Mouse (Mus musculus) spleen, adult 2 months (tissue): ENCODE results near the gene Erg. TPM values are rescaled to one million over a fixed set of nuclear protein-coding genes. Genes with fewer than 3 reads are reported as not detected.

ENCODE experiments used
- DNase-seq, 2 experiments: peaks; one replicate each; pipeline versions ENCODE4 v3.0.0 to v3.0.0-alpha.2; 2012 to 2021; ENCODE audit warnings: low spot score in 2 of 2, low read depth in 1 of 2
- H3K27ac ChIP-seq: fragments of 200-500 bp; 2 replicates; pipeline ENCODE4 v1.5.1; 2012; ENCODE audit warnings: low read length, inconsistent platforms; ENCODE audit not compliant: insufficient read depth
- H3K27me3 ChIP-seq: fragments of 200-500 bp; 2 replicates; pipeline ENCODE4 v1.6.1; 2012; ENCODE audit warnings: mild to moderate bottlenecking, moderate library complexity, low read length, inconsistent platforms; ENCODE audit not compliant: control insufficient read depth, insufficient read depth
- H3K36me3 ChIP-seq: fragments of 200-500 bp; 2 replicates; pipeline ENCODE4 v1.6.1; 2012; ENCODE audit warnings: mild to moderate bottlenecking, low read length, inconsistent platforms; ENCODE audit not compliant: control insufficient read depth, insufficient read depth
- H3K4me1 ChIP-seq: fragments of 200-500 bp; 2 replicates; pipeline ENCODE4 v1.6.1; 2011; ENCODE audit warnings: inconsistent platforms; ENCODE audit not compliant: control insufficient read depth, insufficient read depth, insufficient read length
- H3K4me3 ChIP-seq: fragments of 200-500 bp; 2 replicates; pipeline ENCODE4 v1.5.1; 2011; ENCODE audit warnings: mild to moderate bottlenecking, inconsistent platforms; ENCODE audit not compliant: insufficient read depth, insufficient read length; ENCODE audit errors: extremely low read depth
- CTCF ChIP-seq: fragments of 200-500 bp; IDR thresholded peaks from 2 replicates; pipeline ENCODE4 v1.5.1; 2011; ENCODE audit warnings: mild to moderate bottlenecking, inconsistent platforms; ENCODE audit not compliant: insufficient read depth, insufficient read length, insufficient replicate concordance; ENCODE audit errors: extremely low read depth
- POLR2A ChIP-seq: fragments of 200-500 bp; IDR thresholded peaks from 2 replicates; pipeline ENCODE4 v1.6.1; 2011; ENCODE audit warnings: low read depth, low read length, inconsistent platforms
- WGBS: fragments of 180-500 bp; shearing (Covaris S2); methylation state at CpG from one replicate; pipeline ENCODE4 v1.1.7; 2018; 5-methylcytosine and 5-hydroxymethylcytosine counted together
- polyA plus RNA-seq: library from polyadenylated mRNA; depleted of rRNA; stranded (reverse); fragments of >200 nt; gene quantifications from 2 replicates; pipeline ENCODE4 v1.2.3, GENCODE M21; 2012

Erg gene
- polyA plus RNA-seq, 1 experiment, result 7.1 TPM

GRCm38 (mm10) chr16:95427512-95427911 is 158.9 kb downstream of the Erg start:
- Histone ChIP-seq H3K27ac (no peak overlapping the region), H3K4me1 (peaks cover 22% of the 10 kb centered on the region), H3K27me3 (no peaks in the 10 kb centered on the region), H3K4me3 (no peak overlapping the region), H3K36me3 (no peaks in the 10 kb centered on the region)
- no peak for TF ChIP-seq POLR2A
- TF ChIP-seq CTCF, result no peak
- 41% methylated on average over 10 of the region's 10 CpGs for WGBS
- peak; percentile 7 to 41 for DNase-seq

- WGBS, result 67% methylated on average over 5 of the region's 5 CpGs
- no peak for DNase-seq
- H3K27ac ChIP-seq, result no peak overlapping the region
- peaks cover 14% of the 10 kb centered on the region for H3K4me1 ChIP-seq
- H3K36me3 ChIP-seq, result no peaks in the 10 kb centered on the region
- TF ChIP-seq CTCF, result no peak
- TF ChIP-seq POLR2A, result no peak
- no peaks in the 10 kb centered on the region for H3K27me3 ChIP-seq
- H3K4me3 ChIP-seq, result no peak overlapping the region
These were observed 163.7 kb downstream of the Erg start for GRCm38 (mm10) chr16:95422658-95423073.

- DNase-seq, result no peak
- Histone ChIP-seq H3K36me3 (no peaks in the 10 kb centered on the region), H3K27me3 (no peaks in the 10 kb centered on the region), H3K4me3 (no peak overlapping the region), H3K4me1 (peaks cover 4% of the 10 kb centered on the region), H3K27ac (no peak overlapping the region)
- TF ChIP-seq CTCF (no peak), POLR2A (no peak)
- WGBS, result 52% methylated on average over 7 of the region's 7 CpGs
These were observed 165.0 kb downstream of the Erg start for GRCm38 (mm10) chr16:95421235-95421886.

GRCm38 (mm10) chr16:95415921-95416320 is 170.5 kb downstream of the Erg start:
- Histone ChIP-seq H3K36me3 (no peaks in the 10 kb centered on the region), H3K4me1 (peaks cover 2% of the 10 kb centered on the region; the same call in 1 of the 2 replicates), H3K27ac (no peak overlapping the region), H3K27me3 (no peaks in the 10 kb centered on the region), H3K4me3 (no peak overlapping the region)
- DNase-seq, result no peak
- WGBS, result 70% methylated on average over 4 of the region's 4 CpGs
- TF ChIP-seq POLR2A (no peak), CTCF (no peak)

GRCm38 (mm10) chr16:95415372-95415771 is 171.0 kb downstream of the Erg start:
- Histone ChIP-seq H3K4me1 (no peaks in the 10 kb centered on the region), H3K27ac (no peak overlapping the region), H3K4me3 (no peak overlapping the region), H3K27me3 (no peaks in the 10 kb centered on the region), H3K36me3 (no peaks in the 10 kb centered on the region)
- WGBS, result 86% methylated on average over 9 of the region's 9 CpGs
- TF ChIP-seq POLR2A, result no peak
- no peak for TF ChIP-seq CTCF
- DNase-seq, result no peak

GRCm38 (mm10) chr16:95413401-95413959 is 172.9 kb downstream of the Erg start:
- no peak for TF ChIP-seq POLR2A
- TF ChIP-seq CTCF, result no peak
- WGBS, result 53% methylated on average over 3 of the region's 3 CpGs
- no peaks in the 10 kb centered on the region for H3K27me3 ChIP-seq
- H3K4me3 ChIP-seq, result no peak overlapping the region
- no peak overlapping the region for H3K27ac ChIP-seq
- no peaks in the 10 kb centered on the region for H3K36me3 ChIP-seq
- DNase-seq, result no peak
- no peaks in the 10 kb centered on the region for H3K4me1 ChIP-seq

- 81% methylated on average over 14 of the region's 14 CpGs for WGBS
- H3K27me3 ChIP-seq, result no peaks in the 10 kb centered on the region
- no peaks in the 10 kb centered on the region for H3K36me3 ChIP-seq
- no peak overlapping the region for H3K4me3 ChIP-seq
- H3K27ac ChIP-seq, result no peak overlapping the region
- no peak for DNase-seq
- TF ChIP-seq POLR2A (no peak), CTCF (no peak)
- peaks cover 7% of the 10 kb centered on the region for H3K4me1 ChIP-seq
These were observed 178.3 kb downstream of the Erg start for GRCm38 (mm10) chr16:95408096-95408495.
